Mouse (Mus musculus): ENCODE measurements at regions not wholly inside any gene's neighbourhood (a gene's known extent, or its start where the extent isn't known, plus 50 kb on each side); places are given as distances from the start of the nearest gene placed in this dataset.

GRCm38 (mm10) chr12:25224644-25225043, 127.7 kb upstream of the Id2 start:
- no peak for DNase-seq (ENCODE audit: low spot score)

DNA sequence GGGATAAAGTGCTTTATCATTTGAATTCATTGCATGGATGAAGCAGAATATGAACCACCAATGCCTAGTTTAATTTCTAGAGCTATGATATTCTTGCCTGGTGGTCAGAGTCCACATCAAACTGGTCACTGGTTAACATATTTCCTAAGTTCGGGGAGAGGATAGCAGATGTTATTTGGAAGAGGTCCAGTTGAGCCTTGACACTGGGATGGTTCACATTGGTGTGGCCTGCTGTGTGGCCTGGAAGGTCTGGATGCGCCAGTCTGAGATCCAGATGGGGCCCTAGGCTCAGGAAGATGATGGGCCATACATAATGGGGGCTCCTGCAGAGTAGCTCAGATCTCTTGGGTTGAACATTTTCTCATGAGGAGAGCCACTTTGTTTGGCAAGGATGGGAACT, 127.3 kb upstream of the Id2 start:
- DNase-seq (ENCODE audit: low spot score), result no peak

DNA sequence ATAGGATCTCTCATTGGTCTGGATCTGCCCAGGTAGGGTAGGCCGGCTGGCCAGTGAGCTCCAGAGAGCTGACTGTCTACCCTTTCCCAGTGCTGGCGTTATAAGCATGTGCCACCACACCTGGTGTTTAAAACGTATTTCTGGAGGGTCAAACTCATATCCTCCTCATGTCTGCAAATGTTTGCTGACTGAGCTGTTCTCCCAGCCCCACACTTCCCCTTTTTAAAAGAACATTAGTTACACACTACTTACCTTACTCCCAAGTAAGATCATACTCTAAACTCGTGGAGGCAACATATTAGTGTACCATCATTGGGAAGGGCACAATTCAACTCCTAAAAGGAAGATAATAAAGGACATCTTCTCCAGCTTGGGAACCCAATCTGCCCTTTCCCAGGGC, 126.6 kb upstream of the Id2 start:
- DNase-seq (ENCODE audit: low spot score), result no peak

GRCm38 (mm10) chr12:25220780-25221106, 123.8 kb upstream of the Id2 start:
- no peak for DNase-seq (ENCODE audit: low spot score)

DNA sequence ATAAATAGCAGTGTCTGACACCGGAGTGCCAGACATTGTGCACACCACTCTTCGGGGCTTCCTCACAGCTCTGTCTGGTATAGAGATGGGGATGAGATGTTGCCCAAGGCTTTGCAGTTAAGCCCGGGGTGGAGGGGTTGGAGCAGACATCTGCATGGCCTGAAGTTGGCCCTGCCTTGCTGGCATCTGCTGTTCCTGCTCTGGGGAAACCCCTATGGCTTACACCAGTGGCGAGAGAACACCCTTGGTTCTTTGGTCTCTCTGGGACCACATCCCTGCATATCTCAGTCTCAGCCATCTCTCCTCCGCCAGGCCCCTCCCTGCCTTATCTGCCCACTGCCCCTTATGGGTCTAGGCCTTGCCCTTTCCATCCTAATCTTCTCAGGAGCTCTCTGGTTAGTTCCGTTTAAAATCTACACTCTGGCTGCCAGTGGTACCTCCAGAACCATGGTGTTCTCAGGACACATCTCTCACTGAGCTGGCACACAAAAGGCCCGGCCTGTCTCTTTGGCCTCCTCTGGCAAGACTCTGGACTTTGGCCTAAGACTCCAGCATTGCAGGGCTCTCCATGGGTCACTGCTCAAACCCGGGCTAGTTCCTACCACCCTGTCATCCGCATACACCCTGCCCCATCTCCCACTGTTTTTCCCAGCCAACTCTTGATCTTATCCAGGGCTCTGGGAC, 123.3 kb upstream of the Id2 start:
- DNase-seq (ENCODE audit: low spot score), result no peak

GRCm38 (mm10) chr12:25219546-25219945, 122.6 kb upstream of the Id2 start:
- no peak for DNase-seq (ENCODE audit: low spot score)

- no peak for DNase-seq (ENCODE audit: low spot score)
Measured at GRCm38 (mm10) chr12:25216792-25217516, 120.0 kb upstream of the Id2 start.

DNA sequence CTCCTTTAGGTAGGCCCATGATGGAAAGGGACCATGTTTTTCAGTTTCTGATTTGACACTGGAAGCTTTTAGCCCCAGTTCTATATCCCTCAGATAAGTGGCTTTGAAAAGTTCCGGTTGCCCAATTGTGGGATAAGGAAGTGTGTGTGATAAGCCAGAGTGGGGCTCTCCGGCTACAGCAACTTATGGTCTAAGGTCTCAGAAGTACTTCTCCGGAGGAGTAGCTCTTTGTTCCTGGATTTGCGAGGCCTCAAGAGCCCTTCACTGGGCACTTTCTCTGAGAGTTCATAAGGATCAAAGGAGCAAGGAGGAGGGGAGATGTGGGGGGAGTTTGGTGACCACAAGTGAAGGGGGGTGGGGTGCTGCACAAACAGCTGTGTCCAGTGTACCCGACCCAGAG, 118.3 kb upstream of the Id2 start:
- no peak for DNase-seq (ENCODE audit: low spot score)

GRCm38 (mm10) chr12:25213782-25214478, 117.0 kb upstream of the Id2 start:
- no peak for DNase-seq (ENCODE audit: low spot score)

GRCm38 (mm10) chr12:25211331-25211730, 114.4 kb upstream of the Id2 start:
- DNase-seq (ENCODE audit: low spot score), result no peak

- DNase-seq (ENCODE audit: low spot score), result no peak
Measured at GRCm38 (mm10) chr12:25210597-25210996, 113.7 kb upstream of the Id2 start.

GRCm38 (mm10) chr12:25209333-25209728, 112.4 kb upstream of the Id2 start:
- DNase-seq (ENCODE audit: low spot score), result no peak

GRCm38 (mm10) chr12:25208670-25209332, 111.9 kb upstream of the Id2 start:
- peak; percentile 27 for DNase-seq (ENCODE audit: low spot score)

DNA sequence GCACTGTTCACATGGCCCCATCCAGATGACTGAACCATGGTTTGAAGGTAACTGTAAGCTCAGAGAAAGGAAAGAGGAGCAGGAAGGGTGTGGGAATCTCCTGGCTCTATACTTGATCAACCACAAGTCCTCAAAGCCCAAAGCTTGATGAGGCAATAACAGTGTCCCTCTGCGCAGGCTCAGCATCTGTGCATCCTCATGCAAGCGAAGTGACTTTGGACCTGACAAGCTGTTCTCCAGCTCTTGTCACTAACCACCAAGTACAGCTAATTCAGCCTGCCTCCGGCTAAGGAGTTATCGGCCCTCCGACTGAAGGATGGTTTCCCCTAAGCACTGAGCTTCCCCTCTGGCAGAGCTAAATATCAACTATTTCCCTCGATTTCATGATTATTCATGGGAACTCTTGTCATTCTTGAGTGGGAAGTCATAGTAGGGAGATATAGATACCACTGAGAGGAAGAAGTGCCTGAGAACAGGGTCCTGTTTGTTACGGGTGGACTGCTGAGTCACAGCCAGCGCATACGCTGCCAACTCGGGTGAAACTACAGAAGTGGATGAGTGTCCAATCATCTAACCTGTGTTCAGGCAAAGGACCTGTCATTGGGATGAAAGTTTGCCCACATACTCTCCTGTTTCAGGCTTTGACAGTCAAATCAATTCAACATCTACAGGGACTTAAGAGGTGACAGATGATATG, 106.6 kb upstream of the Id2 start:
- no peak for DNase-seq (ENCODE audit: low spot score)

DNA sequence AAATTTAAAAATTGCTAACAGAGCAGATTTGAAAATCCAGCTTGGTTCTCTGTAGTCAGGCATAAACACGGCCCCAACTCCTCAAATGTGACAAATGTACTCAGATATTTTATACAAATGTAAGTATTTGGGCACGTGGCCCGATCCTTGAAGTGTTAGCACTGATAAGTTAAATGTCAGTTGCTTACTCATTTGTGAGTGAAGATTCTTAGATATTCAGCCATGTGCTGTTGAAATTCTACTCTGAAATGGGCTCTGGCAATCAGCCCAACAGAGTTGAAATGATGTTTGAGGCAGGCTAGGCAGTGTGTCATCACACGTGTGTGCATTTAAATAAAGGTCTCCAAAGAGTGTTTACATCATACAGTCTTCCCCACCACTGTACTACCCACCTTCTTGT, 103.2 kb upstream of the Id2 start:
- no peak for DNase-seq (ENCODE audit: low spot score)

GRCm38 (mm10) chr12:25197757-25198156, 100.8 kb upstream of the Id2 start:
- no peak for DNase-seq (ENCODE audit: low spot score)

DNA sequence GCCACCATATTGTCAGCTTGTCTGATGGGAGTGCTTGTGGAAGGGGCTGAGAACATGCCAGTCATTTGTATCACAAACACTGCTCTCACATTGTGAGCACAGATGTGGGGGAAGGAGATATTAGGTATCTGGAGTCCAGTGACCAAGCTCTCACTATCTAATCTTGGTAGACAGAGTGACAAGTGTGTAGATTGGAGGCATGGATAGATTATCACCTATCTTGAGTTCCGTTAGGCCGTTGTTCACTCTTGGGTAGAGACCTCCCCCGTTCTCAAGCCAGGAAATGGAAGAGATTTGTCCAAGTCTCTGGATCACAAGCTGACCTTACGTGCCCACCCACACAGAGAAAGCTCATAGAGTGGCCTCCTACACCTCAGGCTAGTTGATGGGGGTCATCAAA, 99.1 kb upstream of the Id2 start:
- no peak for DNase-seq (ENCODE audit: low spot score)

DNA sequence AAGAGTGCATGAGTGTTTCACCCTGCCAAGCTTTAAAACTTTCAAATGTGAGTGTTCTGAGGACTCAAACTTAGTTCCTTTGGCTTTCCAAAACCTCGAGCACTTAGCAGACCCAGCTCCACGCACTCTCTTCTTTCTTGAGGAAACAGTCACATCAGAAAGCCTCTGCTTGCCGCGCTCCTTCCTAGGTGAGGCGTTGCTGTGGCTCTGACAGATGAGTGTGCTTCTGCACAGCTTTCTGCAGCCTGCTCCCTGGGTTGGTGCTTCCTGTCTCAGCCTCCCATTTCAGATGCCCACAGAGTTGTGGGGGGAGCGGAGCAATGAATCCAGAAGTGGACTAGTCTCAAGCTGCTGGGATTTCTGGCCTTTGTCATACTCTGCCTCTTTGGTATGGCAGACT, 95.3 kb upstream of the Id2 start:
- no peak for DNase-seq (ENCODE audit: low spot score)

- DNase-seq (ENCODE audit: low spot score), result no peak
Measured at GRCm38 (mm10) chr12:25190360-25190759, 93.4 kb upstream of the Id2 start.

DNA sequence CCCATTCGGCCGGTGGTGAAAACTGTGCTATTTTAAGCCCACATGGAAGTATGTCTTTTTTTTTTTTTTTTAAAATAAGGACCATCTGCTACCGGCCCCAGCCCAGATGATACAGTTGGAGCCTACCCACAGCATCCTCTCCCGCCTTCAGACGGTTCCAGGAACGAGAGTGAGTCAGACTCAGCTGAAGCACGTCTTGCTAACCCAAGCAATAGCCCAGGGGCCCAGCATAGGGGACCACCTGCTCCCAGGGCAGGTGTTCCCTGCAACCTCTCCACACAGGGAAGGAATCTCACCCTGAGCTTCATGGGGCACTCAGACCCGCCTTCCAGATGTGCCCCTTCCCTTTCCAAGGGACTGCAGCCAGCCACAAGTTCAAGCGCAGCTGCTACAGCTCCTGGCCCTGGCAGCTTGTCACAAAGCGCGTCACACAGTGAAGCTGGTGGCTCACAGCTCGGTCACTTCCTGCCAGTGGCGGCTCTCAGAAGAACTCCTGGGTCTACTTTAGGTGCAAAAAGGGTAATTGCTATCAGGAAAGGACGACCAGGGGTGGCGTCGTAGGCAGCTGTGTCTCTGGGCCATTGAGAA, 92.3 kb upstream of the Id2 start:
- peak; percentile 45 for DNase-seq (ENCODE audit: low spot score)

DNA sequence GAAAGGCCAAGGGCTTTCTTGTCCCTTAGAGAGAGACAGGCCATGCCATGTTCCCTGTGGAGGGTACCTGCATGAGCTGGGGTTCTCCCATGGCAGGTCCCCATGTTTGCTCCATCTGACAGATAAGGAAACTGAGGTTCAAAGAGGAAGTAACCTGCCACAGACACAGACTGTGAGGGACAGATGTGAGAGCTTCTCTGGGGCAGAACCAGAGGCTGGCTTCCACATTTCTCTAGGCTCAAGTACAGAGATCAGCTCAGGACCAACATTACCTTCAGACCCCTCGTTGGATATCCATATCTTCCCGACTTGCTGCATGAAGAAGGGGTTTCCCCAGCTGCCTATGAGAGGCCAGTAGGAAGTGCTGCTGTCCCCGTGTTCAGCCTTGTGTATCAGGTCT, 91.6 kb upstream of the Id2 start:
- no peak for DNase-seq (ENCODE audit: low spot score)

DNA sequence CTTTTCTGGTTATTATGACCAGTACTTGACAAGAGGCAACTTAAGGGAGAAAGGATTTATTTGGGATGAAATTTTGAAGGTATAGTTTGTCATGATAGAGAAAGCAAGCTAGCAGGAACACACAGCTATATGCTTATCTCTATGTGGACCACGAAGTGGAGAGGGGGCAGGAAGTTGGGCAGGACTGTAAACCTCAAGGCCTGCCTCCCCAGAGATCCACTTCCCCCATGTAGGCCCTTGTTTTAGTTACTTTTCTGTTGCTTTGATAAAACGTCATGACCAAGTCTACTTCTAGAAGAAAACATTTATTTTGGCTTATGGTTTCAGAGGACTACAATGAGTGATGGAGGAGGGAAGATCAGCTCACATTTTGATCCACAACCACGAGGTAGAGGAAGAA, 90.3 kb upstream of the Id2 start:
- DNase-seq (ENCODE audit: low spot score), result no peak
